Mouse (Mus musculus) ovary, adult 18-20 months (tissue): ENCODE measurements around the gene Gpt2.

Experiments used
- DNase-seq: peaks from one replicate; pipeline ENCODE4 v3.0.0; 2022; ENCODE audit warnings: low spot score, mixed read lengths

The Gpt2 gene

DNA sequence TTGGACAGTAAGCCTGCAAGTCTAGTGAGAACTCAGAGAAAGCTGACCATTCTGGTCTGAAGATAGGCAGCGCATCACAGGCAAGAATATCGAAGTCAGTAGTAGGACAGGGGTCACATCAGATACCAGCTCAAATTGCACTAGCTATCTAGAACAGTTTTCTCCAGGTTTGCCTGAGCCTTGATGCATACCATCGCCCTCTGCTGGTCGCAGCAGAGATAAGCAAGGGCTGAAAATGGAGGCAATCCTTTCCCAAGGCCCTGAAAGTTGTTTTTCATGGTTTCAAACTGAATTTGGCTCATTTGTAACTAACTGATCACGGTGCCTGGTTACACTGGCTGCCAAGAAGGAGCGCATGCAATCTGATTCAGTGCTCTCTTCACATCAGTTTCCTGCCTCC lies 33.7 kb downstream of the Gpt2 start:
- DNase-seq: no peak

DNA sequence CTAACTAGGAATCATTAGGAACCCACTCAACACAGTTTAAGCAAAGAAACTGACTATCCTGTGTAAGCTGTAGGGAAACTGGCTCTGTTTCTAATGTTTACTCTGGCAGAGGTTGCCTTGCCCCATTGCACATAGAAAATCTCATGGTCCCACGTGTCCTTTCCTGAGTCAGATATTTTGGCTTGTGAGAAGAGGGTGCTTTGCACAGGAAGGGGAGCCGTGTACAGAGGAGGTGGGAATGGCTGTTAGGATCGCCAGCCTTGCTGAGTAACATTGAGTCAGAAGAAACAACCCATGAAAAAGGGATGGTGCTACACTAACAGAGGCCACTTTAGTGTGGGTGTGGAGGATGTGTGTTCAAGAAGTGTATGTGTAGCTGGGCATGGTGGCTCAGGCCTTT lies 36.6 kb downstream of the Gpt2 start:
- no peak for DNase-seq

DNA sequence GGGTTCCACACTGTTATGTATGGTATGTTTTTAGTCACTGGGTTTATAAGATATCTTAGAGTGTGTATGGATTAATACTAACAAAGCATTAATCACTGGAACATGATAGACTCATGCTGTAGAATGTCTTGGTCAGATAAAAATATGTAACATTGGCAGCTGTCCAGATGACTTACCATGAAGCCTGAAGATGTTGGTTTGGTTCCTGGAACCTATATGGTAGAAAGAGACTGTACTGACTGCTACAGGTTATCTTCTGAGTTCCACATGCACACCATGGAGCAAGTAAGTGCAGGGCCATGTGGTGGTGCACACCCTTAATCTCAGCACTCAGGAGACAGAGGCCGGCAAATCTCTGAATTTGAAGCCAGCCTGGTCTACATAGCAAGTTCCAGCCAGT lies 38.3 kb downstream of the Gpt2 start:
- DNase-seq: no peak

DNA sequence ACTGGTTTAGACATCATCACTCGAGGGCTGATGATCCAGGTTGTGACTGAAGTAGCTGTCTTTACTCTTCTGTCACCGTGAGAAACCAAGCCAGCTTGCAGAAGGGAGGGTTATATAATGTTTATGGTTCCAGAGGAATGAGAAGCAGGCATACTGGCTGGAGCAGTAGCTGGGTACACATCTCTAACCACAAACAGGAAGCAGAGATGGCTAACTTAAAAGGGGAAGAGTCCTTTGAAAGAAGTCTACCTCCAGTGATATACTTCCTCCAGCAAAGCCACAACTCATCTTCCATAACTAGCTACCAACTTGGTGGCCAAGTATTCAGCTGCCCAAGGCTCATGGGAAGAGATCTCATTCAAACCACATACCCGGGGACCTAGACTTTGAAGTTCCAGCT lies 39.1 kb downstream of the Gpt2 start:
- DNase-seq: no peak

DNA sequence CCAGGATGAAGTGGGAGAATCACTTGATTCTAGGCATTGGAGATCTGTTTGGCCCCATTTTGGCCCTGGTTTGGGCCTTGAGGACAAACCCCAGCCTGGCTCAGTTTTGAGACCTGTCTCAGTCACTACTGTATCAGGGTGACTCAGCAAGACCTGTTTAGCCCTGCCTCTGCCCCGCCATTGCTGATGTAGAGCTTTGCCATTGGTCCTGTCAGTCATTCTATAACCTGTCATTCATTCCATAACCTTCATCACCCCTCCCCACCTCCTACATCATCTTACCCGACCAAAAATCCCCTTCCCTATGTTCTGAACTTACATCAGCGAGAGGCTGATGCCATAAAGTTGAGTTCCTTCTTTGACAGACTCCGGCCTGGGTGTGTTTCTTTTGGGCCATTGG lies 40.5 kb downstream of the Gpt2 start:
- no peak for DNase-seq

DNA sequence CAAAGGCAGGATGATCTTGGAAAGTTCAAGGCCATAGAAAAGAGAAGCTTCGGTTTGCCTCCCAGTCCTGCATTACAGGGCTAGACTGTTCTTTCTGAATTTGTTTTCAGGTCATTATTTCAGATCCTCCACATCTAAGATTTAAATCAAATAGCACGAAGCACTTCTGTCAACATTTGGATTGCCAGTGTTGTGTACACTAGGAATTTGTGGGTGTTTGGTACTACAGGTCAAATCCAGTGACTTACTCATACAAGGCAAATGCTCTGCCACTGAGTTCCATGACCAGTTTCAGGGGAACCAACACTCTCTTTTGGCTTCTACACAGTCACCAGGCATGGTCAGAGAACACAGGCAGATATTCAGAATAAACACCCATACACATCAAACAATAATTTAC lies 41.1 kb downstream of the Gpt2 start:
- DNase-seq: no peak

DNA sequence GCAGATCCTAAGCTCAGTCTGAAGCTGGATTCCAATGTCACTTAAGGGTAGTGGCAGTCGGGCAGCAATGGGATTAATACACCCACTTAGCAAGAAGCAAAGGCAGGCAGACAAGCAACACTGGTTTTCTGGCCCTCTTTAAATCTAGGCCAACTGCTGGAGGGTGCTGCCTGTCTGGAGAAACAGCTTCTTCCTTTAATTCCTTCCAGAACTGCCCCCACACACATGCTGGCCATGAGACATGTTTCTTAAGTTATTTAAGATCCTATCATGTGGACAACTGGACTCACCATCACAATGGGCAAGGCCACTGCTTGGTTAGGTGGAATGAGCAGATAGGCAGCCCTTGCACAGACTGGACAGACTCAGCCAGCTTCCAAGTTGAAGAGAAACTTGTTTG lies 41.8 kb downstream of the Gpt2 start:
- no peak for DNase-seq

DNA sequence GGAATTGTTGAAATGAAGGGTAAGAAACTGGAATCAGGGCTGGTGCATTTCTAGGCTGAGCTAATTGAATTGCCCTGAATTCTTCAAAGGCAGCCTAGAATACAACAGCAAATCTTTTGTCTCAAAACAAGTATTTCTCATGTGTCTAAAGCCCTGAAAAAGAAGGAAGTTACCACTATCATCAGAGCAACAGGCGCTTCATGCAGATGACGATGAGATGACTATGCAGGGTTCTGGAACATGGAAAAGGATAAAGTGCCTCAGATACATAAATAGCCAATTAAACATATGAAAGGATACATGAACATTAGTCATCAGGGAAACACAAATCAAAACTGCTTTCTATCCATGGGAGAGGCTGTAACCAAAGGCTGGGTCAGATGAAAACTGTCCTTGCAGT lies 44.0 kb downstream of the Gpt2 start:
- DNase-seq: no peak

DNA sequence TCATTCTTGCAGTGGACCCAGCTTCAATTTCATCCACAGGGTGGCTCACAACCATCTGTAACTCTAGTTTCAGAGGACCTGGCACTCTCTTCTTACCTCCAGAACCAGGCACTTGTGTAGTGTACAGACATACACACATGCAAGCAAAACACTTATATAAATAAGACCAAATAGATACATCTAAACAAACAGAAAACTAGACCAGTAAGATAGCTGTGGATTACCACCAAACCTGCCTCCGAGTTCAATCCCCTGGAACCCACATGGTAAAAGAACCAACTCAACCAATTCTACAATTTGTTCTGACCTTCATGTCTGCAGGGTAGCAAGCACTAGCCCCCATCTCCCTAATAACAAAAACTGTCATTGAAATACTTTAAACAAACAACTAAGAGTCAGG lies 59.6 kb downstream of the Gpt2 start:
- no peak for DNase-seq

DNA sequence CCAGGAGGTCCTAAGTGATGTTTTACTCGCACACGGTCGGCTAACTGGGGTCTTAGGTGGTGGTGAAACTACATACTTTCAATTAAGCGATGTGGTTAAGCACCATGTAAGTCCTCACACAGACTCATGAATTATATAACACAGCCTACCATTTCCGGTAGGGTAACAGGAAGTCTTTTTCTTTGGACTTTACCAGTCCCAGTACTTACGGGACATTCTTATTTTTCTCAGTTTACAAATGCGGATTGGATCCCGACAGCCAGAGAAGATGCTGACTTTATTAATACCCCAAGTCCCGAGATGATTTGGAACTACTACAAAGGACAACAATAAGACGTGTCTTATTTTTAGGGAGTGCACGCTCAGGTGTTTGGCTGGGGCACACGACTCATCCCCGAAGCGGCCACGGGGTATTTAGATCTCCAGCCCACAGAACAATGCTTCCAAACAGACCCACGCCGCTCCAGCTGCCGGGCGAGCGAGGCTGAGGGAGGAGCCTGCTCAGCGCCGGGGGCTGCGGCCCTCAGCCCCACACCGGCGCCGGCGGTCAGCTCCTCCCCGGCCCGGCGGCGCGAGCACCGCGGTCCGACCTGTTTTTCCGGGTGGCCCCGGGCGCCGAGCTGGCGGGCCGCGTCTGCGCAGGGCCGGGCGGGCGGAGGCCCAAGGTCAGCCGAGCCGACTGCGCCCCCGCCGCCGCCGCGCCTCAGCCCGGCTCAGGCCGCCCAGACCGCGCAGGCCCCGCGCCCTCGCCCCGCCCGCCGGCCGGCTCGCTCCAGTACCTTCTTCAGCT lies 62.2 kb downstream of the Gpt2 start:
- DNase-seq: peak; percentile 69

DNA sequence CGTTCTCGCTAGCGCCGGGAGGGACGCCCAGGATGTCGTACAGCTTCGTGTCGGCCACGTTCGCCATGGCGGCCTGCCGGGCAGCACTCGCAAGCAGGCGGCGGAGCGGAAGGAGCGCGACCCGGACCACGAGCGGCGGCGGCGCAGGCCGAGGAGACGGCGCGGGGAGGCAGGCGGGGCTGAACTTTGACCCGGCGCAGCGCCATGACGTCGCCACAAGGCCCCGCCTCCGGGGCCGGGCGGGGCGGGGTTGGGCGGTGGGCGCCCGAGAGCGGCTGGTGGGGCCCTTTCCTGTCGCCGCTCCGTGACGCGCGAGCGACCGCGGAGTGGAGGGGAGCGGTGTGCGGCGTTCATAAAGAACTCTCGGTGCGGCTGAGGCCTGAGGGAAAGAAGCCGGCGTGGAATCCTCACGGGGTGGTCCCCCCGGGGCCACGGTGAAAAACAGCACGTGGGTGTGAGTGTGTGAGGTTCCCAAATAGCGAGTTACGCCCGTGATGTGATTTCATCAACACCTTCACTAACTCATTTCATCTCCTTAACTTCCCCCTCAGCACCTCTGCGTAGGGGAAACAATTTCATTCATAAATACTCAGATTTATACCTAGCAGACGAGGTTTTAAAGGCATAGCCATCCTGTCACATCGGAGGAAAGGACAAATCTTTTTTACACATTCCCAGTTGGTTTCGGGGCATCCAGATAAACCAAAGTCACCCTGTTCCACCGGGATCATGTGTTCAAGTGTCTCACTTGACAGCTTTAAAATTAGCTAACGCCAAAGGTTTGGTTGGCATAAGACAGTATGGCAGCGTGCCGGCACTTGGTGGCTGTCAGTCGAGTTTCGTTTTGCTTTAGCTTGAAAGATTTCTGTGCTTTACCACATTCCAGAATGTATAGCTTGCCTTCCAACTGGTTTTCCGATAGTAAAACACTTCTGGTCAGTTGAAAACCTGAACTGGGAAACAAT lies 63.1 kb downstream of the Gpt2 start, which contains the start of gene Dnaja2:
TSS of gene Dnaja2 (minus strand) at position 164 of the 965 bp plus-strand sequence.
- no peak for DNase-seq

DNA sequence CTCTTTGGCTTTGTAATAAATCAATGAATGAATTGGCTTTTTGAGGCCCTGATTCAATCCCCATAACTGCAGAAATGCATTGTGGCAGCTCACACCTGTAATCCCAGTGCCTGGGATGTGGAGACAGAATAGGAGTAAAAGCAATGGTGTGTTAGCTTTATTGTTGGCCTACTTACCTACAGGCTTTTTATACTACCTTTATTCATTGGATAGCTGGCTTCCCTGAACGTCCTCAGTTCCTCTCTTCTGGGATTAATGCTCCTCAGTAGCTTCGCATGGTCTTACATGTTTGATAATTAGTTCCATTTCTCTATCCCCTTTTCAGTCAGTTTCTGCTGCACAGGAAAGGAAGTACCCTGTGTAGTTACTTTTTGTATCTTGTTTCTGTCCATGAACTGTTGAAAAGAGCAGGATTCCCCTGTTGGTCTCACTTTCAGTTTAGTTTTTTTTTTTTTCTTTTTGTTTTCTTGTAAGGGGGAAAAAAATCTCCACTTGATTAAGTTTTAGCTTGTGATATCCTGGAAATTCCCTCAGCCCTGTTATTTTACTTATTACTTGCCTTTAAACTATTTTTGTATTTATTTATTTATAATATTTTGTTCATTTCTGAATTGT lies 64.7 kb downstream of the Gpt2 start:
- DNase-seq: no peak

DNA sequence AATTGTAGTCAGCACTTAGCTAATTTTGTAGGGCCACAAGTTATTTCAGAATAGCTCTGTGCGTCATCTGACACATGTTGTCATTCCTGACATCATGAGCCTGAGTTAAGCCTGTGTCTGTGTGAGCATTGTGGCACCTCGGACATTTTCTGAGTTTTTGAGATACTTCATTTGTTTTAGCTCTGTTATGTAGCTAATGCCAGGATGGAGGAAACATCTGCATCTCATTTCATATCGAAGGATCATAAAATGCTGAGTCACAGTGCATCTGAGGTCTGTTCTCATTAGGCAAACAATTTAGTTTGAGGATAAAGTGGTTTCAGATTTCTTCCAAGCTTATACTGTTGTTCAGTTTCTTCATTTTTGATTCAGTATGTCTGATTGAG lies 65.2 kb downstream of the Gpt2 start:
- DNase-seq: no peak

DNA sequence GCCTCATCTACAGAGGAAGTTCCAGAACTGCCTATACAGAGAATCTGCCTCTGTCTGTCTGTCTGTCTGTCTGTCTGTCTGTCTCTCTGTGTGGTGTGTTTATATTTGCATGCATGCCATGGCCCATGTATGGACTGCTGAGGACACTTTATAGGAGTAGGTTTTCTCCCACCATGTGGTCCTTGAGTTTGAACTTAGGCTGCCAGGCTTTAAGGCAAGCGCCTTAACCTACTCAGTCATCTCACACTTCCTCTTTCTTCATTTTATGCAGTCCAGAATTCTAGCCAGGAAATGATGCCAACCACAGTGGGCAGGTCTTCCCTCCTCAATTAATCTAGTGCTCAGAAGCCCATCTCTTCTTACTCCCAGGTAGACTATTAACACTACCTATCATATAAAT lies 66.8 kb downstream of the Gpt2 start:
- DNase-seq: no peak

DNA sequence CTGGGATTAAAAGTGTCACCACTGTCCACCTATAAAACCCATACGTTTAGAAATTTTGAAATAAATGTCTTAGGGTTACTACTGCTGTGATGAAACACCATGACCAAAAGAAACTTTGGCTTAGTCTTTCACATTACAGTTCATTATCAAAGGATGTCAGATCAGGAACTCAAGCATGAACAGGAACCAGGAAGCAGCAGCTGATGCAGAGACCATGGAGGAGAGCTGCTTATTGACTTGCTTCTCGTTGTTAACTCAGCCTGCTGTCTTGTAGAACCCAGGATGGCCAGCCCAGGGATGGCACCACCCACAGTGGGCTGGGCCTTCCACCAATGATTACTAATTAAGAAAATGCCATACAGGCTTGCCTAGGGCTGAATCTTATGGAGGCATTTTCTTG lies 67.6 kb downstream of the Gpt2 start:
- DNase-seq: no peak

DNA sequence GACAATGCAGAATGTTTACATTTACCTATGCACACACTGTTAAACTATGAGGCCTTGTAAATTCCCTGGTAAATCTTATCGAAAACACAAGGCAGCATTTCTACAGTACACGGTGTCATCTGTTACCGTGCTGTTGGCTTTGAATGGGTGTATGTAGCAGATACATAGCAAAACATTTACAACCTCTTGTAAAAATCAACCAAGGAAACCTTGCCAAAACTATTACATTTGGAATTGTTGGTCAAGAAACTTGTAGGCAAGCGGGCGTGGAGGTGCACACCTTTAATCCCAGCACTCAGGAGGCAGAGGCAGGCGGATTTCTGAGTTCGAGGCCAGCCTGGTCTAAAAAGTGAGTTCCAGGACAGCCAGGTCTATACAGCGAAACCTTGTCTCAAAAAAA lies 71.0 kb downstream of the Gpt2 start:
- no peak for DNase-seq

DNA sequence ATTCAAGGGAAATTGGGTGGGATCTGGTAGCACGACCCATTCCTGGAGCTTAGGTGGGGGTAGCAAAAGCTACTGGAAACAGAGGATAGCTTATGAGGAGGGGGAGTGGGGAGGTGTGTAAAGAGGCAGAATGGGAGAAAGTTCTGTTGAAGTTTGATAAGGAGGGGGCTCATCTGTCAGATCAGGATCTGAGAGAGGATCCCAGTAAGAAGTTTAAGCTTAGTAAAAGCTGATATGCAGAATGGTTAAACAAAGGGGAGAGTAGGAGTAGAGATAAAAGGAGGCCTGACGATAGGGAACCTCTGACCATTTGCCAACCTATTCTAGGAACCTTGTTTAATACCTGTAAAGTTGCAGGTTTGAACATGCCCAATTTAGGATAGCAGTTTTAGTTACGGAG lies 72.8 kb downstream of the Gpt2 start:
- DNase-seq: no peak

DNA sequence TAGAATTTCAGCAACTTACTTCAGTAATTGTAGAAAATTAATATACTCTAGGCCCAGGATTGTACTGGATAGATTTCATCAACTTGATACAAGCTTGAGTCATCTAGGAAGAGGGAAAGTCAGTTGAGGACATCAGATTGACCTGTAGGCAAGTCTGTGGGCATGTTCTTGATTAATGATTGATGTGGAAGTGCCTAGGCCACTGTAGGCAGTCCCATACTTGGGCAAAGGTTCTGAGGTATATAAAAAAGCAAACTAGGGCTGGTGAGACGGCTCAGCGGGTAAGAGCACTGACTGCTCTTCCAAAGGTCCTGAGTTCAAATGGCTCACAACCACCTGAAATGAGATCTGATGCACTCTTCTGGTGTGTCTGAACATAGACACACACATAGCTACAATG lies 75.4 kb downstream of the Gpt2 start:
- DNase-seq: no peak

DNA sequence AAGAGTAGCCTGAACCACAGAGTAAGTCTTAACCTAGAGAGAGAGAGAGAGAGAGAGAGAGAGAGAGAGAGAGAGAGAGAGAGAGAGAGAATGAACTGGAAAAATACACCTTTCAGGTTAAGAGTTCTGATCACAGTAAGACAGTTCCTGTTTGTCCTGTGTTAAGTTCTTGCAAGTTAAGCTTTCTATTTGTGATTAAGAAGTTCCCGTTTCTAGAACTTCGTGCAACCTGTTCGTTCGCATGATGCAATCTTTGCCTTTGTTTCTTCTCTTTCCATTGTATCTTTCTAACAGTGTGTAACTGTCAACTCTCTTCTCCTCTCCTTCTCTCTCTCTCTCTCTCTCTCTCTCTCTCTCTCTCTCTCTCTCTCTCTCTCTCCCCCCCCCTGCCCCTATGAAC lies 78.1 kb downstream of the Gpt2 start:
- DNase-seq: no peak

DNA sequence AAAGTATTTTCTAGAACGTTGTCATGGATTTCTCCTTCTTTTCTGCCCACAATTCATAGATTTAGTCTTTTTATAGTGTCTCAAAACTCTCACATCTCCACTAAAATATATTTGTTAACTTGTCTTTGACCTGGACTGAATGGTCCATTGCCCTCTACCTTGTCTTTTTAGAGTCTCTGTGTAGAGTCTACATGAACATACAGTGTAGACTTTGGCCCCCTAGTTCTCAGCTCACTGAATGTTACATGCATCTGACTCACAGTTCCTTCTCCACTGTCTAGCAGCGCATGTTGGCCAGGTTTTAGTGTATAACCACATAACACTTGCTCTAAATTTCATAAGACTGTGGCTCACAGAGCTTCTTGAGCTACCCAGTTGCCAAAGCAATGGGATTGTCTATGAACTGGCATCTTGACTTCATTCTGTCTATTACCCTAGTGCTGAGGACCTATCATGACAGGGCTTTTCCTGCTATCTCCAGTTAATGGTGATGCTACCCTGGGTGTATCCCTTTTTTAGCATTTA lies 81.7 kb downstream of the Gpt2 start:
- no peak for DNase-seq
